Mouse (Mus musculus) left cerebral cortex, adult 9 months (tissue): ENCODE measurements around the gene Mrpl48.

Experiments used
- DNase-seq, 2 experiments: peaks; one replicate each; pipeline ENCODE4 v3.0.0; 2022; ENCODE audit warnings: low spot score in 2 of 2

The Mrpl48 gene

GRCm38 (mm10) chr7:100496371-100496770 is 111.7 kb downstream of the Mrpl48 start:
- DNase-seq: no peak
